Mouse (Mus musculus) megakaryocyte, embryonic 14.5 days (primary cell): ENCODE results near the gene Rps27l.
"Not testable (repeated sequence)": the region's sequence is repeated elsewhere in the genome, so short reads cannot be mapped to it uniquely, and the experiment has no call there.

ENCODE experiments used
- FLI1 ChIP-seq: IDR thresholded peaks from 2 replicates; pipeline ENCODE4 v1.6.1; 2012; ENCODE audit warnings: low read length, inconsistent platforms, mixed read lengths
- GATA1 ChIP-seq: IDR thresholded peaks from 3 replicates; pipeline ENCODE4 v1.6.1; 2012; ENCODE audit warnings: mixed read lengths, low read length, inconsistent platforms, borderline replicate concordance

GRCm38 (mm10) chr9:66913254-66913934 is 32.5 kb upstream of the Rps27l start:
- TF ChIP-seq GATA1, FLI1: not testable (repeated sequence)
